Mouse (Mus musculus) lung, postnatal 0 days (tissue): Measurements from ENCODE around the gene Ak5. TPM values are rescaled to one million over a fixed set of nuclear protein-coding genes. Genes with fewer than 3 reads are reported as not detected.
A peak's percentile ranks its signal among the peaks of the same experiment; 100 is the strongest.

ENCODE experiments used
- ATAC-seq: fragments of 200-750 bp; cut with Nextera tagmentation; 2 replicates; pipeline ENCODE4 v1.8.0; 2017; ENCODE audit warnings: moderate library complexity
- DNase-seq: peaks from one replicate; pipeline ENCODE4 v3.0.0-alpha.2; 2016; ENCODE audit warnings: low spot score
- H3K27ac ChIP-seq: fragments of 300-500 bp; sonication (generic); 2 replicates; pipeline ENCODE4 v1.5.1; 2014; ENCODE audit warnings: antibody characterized with exemption, mild to moderate bottlenecking, low read length, mixed read lengths
- H3K27me3 ChIP-seq: fragments of 300-500 bp; sonication (generic); replicated peaks from 2 replicates; pipeline ENCODE4 v1.6.1; 2014; ENCODE audit warnings: low read length, mixed read lengths; ENCODE audit not compliant: insufficient read depth
- H3K36me3 ChIP-seq: fragments of 300-500 bp; sonication (generic); 2 replicates; pipeline ENCODE4 v1.6.1; 2014; ENCODE audit warnings: low read length, mixed read lengths; ENCODE audit not compliant: insufficient read depth
- H3K4me1 ChIP-seq: fragments of 300-500 bp; sonication (generic); 2 replicates; pipeline ENCODE4 v1.6.1; 2014; ENCODE audit warnings: antibody characterized with exemption, low read depth, low read length, mixed read lengths; ENCODE audit not compliant: insufficient read depth
- H3K4me2 ChIP-seq: fragments of 300-500 bp; sonication (generic); replicated peaks from 2 replicates; pipeline ENCODE4 v1.6.1; 2014; ENCODE audit warnings: low read depth, mild to moderate bottlenecking, low read length, moderate library complexity, mixed read lengths
- H3K4me3 ChIP-seq: fragments of 300-500 bp; sonication (generic); 2 replicates; pipeline ENCODE4 v1.5.1; 2014; ENCODE audit warnings: low read depth, low read length
- H3K9ac ChIP-seq: fragments of 300-500 bp; sonication (generic); replicated peaks from 2 replicates; pipeline ENCODE4 v1.6.1; 2014; ENCODE audit warnings: low read depth, mild to moderate bottlenecking
- H3K9me3 ChIP-seq: fragments of 300-500 bp; sonication (generic); 2 replicates; pipeline ENCODE4 v1.6.1; 2016; ENCODE audit warnings: low read length, mixed read lengths
- CTCF ChIP-seq: IDR thresholded peaks from 2 replicates; pipeline ENCODE4 v1.5.1; 2016; ENCODE audit warnings: antibody characterized with exemption, mild to moderate bottlenecking
- EP300 ChIP-seq: IDR thresholded peaks from 2 replicates; pipeline ENCODE4 v1.6.1; 2016; ENCODE audit warnings: antibody characterized with exemption, mild to moderate bottlenecking, control low read depth
- WGBS: fragments of 180-500 bp; shearing (Covaris S2); extraction: QIAGEN DNeasy Blood & Tissue Kit; methylation state at CpG from one replicate; pipeline ENCODE4 v1.1.7; 2014; 5-methylcytosine and 5-hydroxymethylcytosine counted together
- polyA plus RNA-seq: library from polyadenylated mRNA; unstranded; fragments of >200 nt; fragmentation: Nextera tagmentation; extraction: Ambion mirVana; gene quantifications from 2 replicates; pipeline ENCODE4 v1.2.1, GENCODE M21; 2015

Ak5 gene
- polyA plus RNA-seq, 1 experiment from 2014 or later = 0.47 TPM

DNA sequence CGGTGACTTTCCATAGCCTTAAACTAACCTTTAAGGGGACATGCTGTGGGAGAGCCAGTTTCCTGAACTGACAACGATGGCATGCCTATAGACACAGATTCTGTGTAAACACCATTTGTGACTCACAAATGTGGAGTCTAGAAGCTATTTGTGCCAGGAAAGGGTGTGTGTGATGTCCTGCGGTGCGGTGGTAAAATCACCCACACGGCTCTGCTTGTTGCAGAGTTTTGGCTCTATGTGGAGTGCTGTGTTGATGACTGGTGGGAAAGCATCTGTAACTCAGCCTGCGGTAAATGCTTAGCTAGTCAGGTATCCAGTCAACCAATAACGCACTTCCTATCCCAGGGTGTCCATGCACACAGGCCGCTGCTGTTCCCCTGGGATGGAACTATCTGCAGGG lies 160.3 kb downstream of the Ak5 start:
- TF ChIP-seq EP300 (no peak), CTCF (no peak)
- 71% methylated on average over 8 of the region's 8 CpGs for WGBS
- Histone ChIP-seq H3K27ac (no peak overlapping the region), H3K27me3 (no peaks in the 10 kb centered on the region), H3K9ac (no peak overlapping the region), H3K4me2 (no peak overlapping the region), H3K36me3 (no peaks in the 10 kb centered on the region), H3K9me3 (no peaks in the 10 kb centered on the region), H3K4me1 (no peaks in the 10 kb centered on the region), H3K4me3 (no peak overlapping the region)
- no peak for DNase-seq
- no peak for ATAC-seq

DNA sequence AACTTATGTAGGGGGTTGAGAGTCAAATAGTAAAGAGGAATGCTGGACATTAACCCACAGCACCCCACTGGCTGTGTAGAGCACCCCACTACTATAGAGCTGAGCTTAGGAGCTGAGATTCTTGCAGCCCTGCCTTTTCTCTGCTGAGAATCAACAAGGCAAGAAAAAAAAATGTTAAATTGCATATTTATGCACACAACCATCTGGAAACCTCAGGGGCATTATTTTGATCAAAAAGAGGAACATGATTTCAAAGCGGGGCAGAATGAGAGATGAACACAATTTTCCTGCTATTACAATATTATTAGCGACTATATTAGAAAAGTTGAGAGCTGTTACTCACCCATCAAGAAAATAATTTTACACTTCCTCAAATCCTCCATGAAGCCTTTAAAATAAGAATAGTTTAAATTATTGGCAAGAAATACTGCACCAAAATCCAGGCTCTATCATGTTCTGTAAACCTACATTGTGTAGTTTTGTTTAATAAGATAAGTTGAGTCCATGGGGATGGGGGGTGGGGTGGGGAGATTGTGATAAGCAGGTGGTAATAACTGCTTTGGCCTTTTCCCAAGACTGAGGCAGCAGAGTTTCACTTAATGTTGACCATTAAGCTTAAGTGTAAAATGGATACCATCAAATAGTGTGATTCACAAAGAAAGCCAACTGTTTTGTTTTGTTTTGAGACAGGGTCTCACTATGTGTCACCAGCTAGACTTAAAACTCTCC lies 169.0 kb downstream of the Ak5 start:
- H3K4me1 ChIP-seq = no peaks in the 10 kb centered on the region
- no peak for TF ChIP-seq CTCF
- no peak for TF ChIP-seq EP300
- DNase-seq (no peak), ATAC-seq (no peak)
- H3K9me3 ChIP-seq = no peaks in the 10 kb centered on the region
- no peak overlapping the region for H3K9ac ChIP-seq
- no peak overlapping the region for H3K4me3 ChIP-seq
- H3K27me3 ChIP-seq = no peaks in the 10 kb centered on the region
- no peak overlapping the region for H3K4me2 ChIP-seq
- 80% methylated on average over 2 of the region's 2 CpGs for WGBS
- no peaks in the 10 kb centered on the region for H3K36me3 ChIP-seq
- H3K27ac ChIP-seq = no peak overlapping the region

DNA sequence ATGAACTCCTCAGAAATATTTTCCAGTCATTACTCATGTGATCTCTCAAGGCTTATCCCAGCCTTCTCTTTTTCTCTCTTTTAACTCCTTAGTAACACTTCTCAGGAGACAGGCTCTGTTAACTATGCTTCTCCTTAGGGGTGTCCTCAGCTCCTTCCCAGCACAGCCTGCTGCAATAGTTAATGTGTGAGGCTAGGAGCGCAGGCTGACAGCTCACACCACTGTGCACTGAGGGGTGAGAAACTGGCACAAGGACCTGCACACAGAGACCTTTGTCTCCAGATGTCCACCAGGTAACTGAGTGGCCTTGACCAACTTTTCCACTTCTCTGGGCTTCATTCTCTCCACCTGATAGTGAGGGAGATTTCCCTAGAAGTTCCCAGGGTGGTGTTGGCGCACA lies 170.3 kb downstream of the Ak5 start:
- H3K27me3 ChIP-seq = no peaks in the 10 kb centered on the region
- WGBS = 73% methylated on average over 2 of the region's 2 CpGs
- no peak for DNase-seq
- H3K36me3 ChIP-seq = no peaks in the 10 kb centered on the region
- H3K4me1 ChIP-seq = peaks cover 4% of the 10 kb centered on the region; the same call in 1 of the 2 replicates
- ATAC-seq = no peak
- TF ChIP-seq EP300 (no peak), CTCF (no peak)
- no peaks in the 10 kb centered on the region for H3K9me3 ChIP-seq
- H3K4me3 ChIP-seq = no peak overlapping the region
- H3K27ac ChIP-seq = no peak overlapping the region
- no peak overlapping the region for H3K4me2 ChIP-seq
- H3K9ac ChIP-seq = no peak overlapping the region

DNA sequence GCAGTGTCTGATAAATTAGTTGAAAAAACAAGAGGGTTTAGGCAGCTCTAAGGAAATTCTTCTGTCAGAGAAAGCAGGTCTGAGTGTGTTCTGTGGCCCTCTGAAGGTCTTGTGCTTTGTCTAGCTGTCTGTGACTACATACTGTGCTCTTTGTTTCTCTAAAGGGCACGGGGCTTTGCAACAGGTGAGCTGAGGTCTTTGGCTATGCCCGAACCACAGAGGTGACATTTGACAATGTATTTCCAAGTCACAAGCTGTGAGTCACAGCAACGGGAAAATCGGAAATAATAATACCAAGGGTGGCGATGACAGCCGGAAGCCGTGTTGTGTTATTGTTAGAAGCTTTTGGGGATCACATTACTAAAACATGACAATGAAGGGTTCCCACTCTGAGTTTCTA lies 171.1 kb downstream of the Ak5 start:
- peaks cover 4% of the 10 kb centered on the region; the same call in 1 of the 2 replicates for H3K4me1 ChIP-seq
- H3K36me3 ChIP-seq = no peaks in the 10 kb centered on the region
- H3K4me3 ChIP-seq = no peak overlapping the region
- 40% methylated on average over 7 of the region's 7 CpGs for WGBS
- TF ChIP-seq CTCF (no peak), EP300 (no peak)
- H3K27me3 ChIP-seq = no peaks in the 10 kb centered on the region
- no peak overlapping the region for H3K27ac ChIP-seq
- no peak overlapping the region for H3K4me2 ChIP-seq
- ATAC-seq = no peak
- H3K9me3 ChIP-seq = no peaks in the 10 kb centered on the region
- DNase-seq = no peak
- H3K9ac ChIP-seq = no peak overlapping the region

DNA sequence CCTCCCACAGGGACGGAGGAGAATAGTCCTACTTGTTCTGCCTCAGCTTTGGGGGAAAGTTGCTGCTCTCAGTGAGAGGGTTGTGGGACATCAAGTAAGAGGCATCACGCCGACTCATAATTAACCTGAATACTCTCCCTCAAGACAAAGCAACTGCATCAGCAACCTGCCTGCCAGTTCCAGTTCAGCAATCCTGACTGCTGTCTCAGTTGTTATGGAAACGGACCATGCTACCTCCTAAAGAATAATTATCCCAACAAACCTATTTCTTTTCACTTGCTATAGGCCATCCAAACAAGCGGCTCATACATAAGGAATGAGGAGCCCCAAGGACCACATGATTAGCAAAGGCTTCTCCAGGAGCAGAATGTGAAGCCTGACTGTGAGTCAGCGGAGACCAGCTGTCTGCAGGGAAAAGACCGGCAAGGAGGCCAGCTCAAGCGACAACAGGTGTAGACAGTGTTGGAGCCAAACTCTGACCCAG lies 172.7 kb downstream of the Ak5 start:
- Histone ChIP-seq H3K4me1 (peaks cover 4% of the 10 kb centered on the region; the same call in 1 of the 2 replicates), H3K36me3 (no peaks in the 10 kb centered on the region), H3K9me3 (no peaks in the 10 kb centered on the region), H3K4me3 (no peak overlapping the region), H3K27ac (no peak overlapping the region), H3K27me3 (no peaks in the 10 kb centered on the region), H3K4me2 (no peak overlapping the region), H3K9ac (no peak overlapping the region)
- DNase-seq = no peak
- ATAC-seq = no peak
- WGBS = 90% methylated on average over 8 of the region's 8 CpGs
- TF ChIP-seq CTCF (no peak), EP300 (no peak)

DNA sequence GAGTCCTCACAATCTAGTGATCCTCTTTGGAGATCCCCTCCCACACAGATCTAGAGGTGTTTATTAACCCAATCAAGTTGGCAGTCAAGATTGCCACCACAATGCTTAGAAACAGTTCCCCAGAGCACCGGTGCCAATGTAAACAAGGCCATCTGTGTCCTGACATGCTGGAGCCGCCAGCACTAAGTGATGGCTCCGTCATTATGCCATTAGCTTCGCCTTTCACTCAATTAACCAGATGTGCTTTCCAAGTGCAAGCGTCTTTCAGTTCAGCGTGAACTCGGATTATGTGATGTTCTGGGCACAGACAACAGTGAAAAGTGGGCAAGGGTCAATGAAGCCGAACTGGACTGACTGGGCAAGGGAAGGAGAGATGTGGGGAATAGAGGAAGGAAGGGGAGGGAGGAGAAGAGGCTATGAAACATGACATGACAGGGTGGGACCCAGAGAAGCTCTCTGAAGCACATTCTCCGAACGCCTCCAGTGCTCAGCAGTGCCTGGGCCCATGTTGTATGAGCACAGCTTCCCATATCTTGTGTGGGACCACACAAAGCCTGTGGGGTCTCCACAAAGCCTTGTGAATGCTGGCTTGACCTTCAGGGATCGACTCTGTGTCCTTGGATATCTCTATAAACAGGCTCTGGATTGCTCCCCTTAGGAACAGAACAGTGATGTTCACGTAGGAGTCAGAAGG lies 173.3 kb downstream of the Ak5 start:
- H3K27ac ChIP-seq = no peak overlapping the region
- DNase-seq = peak; percentile 24
- WGBS = 44% methylated on average over 12 of the region's 12 CpGs
- ATAC-seq = peak; percentile 32; the same call in 1 of the 2 replicates
- H3K9ac ChIP-seq = no peak overlapping the region
- TF ChIP-seq CTCF (no peak), EP300 (no peak)
- no peaks in the 10 kb centered on the region for H3K27me3 ChIP-seq
- H3K4me2 ChIP-seq = no peak overlapping the region
- no peak overlapping the region for H3K4me3 ChIP-seq
- peaks cover 4% of the 10 kb centered on the region; the same call in 1 of the 2 replicates for H3K4me1 ChIP-seq
- no peaks in the 10 kb centered on the region for H3K9me3 ChIP-seq
- no peaks in the 10 kb centered on the region for H3K36me3 ChIP-seq
